ENCODE assay signal across 16 mouse cellular contexts in the genomic region with DNA sequence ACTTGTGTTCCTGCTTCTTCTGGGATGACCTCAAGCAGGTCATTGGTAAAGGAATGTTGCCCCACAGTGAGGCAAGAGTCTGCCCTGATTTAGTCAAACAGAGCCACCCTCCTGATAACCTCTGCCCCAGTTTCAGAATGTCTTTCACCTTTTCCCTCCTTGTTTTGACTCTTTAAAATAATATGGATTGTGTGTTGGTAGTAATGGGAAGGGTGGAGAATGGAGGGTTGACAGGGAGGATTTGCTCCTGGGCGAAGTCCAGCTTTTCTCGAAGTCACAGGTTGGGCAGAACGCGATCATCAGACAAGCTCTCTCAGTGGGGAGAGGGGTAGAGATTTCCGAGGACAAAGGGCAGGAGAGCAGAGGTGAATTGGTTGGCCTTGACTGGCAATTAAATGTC. TPM values are rescaled to one million over a fixed set of nuclear protein-coding genes. Genes with fewer than 3 reads are reported as not detected.
A peak's percentile ranks its signal among the peaks of the same experiment; 100 is the strongest.
DNase-seq lines count a peak whose midpoint lies in the region; ATAC-seq lines count a peak whose summit lies in the region.
"Had no signal": no experiment of that assay in that cellular context is flagged by ENCODE, and none has a peak within 500 bp of the region (broad histone marks: within the 10 kb centered on the region; RNA-seq: fewer than 3 reads in every experiment).

No protein-coding gene starts in this region.

- H3K4me1 ChIP-seq in limb, embryonic 11.5 days (ENCODE audit: control insufficient read depth, insufficient read depth, low read length): peaks cover 3% of the 10 kb centered on the region; the same call in 1 of the 2 replicates
- H3K4me1 ChIP-seq in limb, embryonic 10.5 days: peaks cover 7% of the 10 kb centered on the region; the same call in 1 of the 2 replicates
- no peaks in the 10 kb centered on the region for H3K4me1 ChIP-seq in intestine, embryonic 15.5 days (replicated peaks)
- H3K4me1 ChIP-seq in liver, embryonic 16.5 days (ENCODE audit: control insufficient read depth, low read depth, low read length): peaks cover 3% of the 10 kb centered on the region; the same call in 1 of the 2 replicates
- H3K4me1 ChIP-seq in forebrain, embryonic 14.5 days (ENCODE audit: control insufficient read depth, insufficient read depth, low read length): 0 out of 2 replicates have a peak, but pooled peaks cover 3% of the 10 kb centered on the region
- H3K4me1 ChIP-seq: hindbrain, embryonic 15.5 days; midbrain, embryonic 12.5 days had no signal

- no peak overlapping the region for H3K27ac ChIP-seq in limb, embryonic 11.5 days (replicated peaks; ENCODE audit: low read depth, low read length)
- H3K27ac ChIP-seq in limb, embryonic 10.5 days: no peak overlapping the region
- H3K27ac ChIP-seq in intestine, embryonic 15.5 days: no peak overlapping the region
- peak overlapping the region; percentile 63; the same call in 1 of the 2 replicates for H3K27ac ChIP-seq in liver, embryonic 16.5 days (ENCODE audit: low read length)
- H3K27ac ChIP-seq in forebrain, embryonic 14.5 days (ENCODE audit: low read depth, low read length): no peak overlapping the region
- H3K27ac ChIP-seq: embryonic facial prominence, embryonic 12.5 days; hindbrain, embryonic 15.5 days; limb, embryonic 13.5 days; midbrain, embryonic 12.5 days had no signal

- DNase-seq in limb, embryonic 11.5 days (ENCODE audit: low spot score): peak; percentile 15
- no peak for DNase-seq in limb, embryonic 10.5 days (ENCODE audit: low spot score)
- DNase-seq in kidney, postnatal 10 days: peak; percentile 42
- no peak for DNase-seq in forebrain, embryonic 14.5 days (ENCODE audit: low spot score)
- no peak for DNase-seq in gastrocnemius, postnatal 25 days
- DNase-seq in adipocyte (ENCODE audit: low spot score): no peak
- DNase-seq: cerebellum, postnatal 36 days; gastrocnemius, postnatal 10 days; heart, postnatal 10 days; lung, postnatal 36 days had no signal

- H3K4me2 ChIP-seq in limb, embryonic 11.5 days (ENCODE audit: low read depth, severe bottlenecking): no peak overlapping the region
- H3K4me2 ChIP-seq in intestine, embryonic 15.5 days (replicated peaks): no peak overlapping the region
- no peak overlapping the region for H3K4me2 ChIP-seq in liver, embryonic 16.5 days (ENCODE audit: low read depth, low read length)
- no peak overlapping the region for H3K4me2 ChIP-seq in forebrain, embryonic 14.5 days (ENCODE audit: low read length)
- H3K4me2 ChIP-seq: embryonic facial prominence, embryonic 12.5 days; hindbrain, embryonic 15.5 days; limb, embryonic 13.5 days; midbrain, embryonic 12.5 days had no signal

- H3K4me3 ChIP-seq in limb, embryonic 11.5 days (ENCODE audit: low read depth, low read length): no peak overlapping the region
- H3K4me3 ChIP-seq in limb, embryonic 10.5 days: no peak overlapping the region
- H3K4me3 ChIP-seq in intestine, embryonic 15.5 days (replicated peaks): no peak overlapping the region
- H3K4me3 ChIP-seq in liver, embryonic 16.5 days (ENCODE audit: low read depth, low read length): no peak overlapping the region
- no peak overlapping the region for H3K4me3 ChIP-seq in forebrain, embryonic 14.5 days (ENCODE audit: low read depth, low read length)
- H3K4me3 ChIP-seq: embryonic facial prominence, embryonic 12.5 days; hindbrain, embryonic 15.5 days; limb, embryonic 13.5 days; midbrain, embryonic 12.5 days had no signal

- 70% methylated on average over 5 of the region's 5 CpGs for WGBS in limb, embryonic 11.5 days
- 75% methylated on average over 5 of the region's 5 CpGs for WGBS in limb, embryonic 10.5 days
- WGBS in intestine, embryonic 15.5 days: 31% methylated on average over 5 of the region's 5 CpGs
- WGBS in liver, embryonic 16.5 days (ENCODE audit: insufficient replicate concordance): 52% methylated on average over 5 of the region's 5 CpGs
- WGBS in forebrain, embryonic 14.5 days: 44% methylated on average over 5 of the region's 5 CpGs

- H3K27me3 ChIP-seq in limb, embryonic 11.5 days (ENCODE audit: control insufficient read depth, insufficient read depth, low read length): no peaks in the 10 kb centered on the region
- H3K27me3 ChIP-seq in limb, embryonic 10.5 days (ENCODE audit: low read depth, poor library complexity, severe bottlenecking): no peaks in the 10 kb centered on the region
- no peaks in the 10 kb centered on the region for H3K27me3 ChIP-seq in intestine, embryonic 15.5 days (replicated peaks)
- no peaks in the 10 kb centered on the region for H3K27me3 ChIP-seq in liver, embryonic 16.5 days (ENCODE audit: control insufficient read depth, insufficient read depth, low read depth, low read length)
- H3K27me3 ChIP-seq in forebrain, embryonic 14.5 days (replicated peaks; ENCODE audit: control insufficient read depth, insufficient read depth, low read length): no peaks in the 10 kb centered on the region
- H3K27me3 ChIP-seq: embryonic facial prominence, embryonic 12.5 days; hindbrain, embryonic 15.5 days; limb, embryonic 13.5 days; midbrain, embryonic 12.5 days had no signal

- no peaks in the 10 kb centered on the region for H3K36me3 ChIP-seq in limb, embryonic 11.5 days (ENCODE audit: control insufficient read depth, insufficient read depth, low read length)
- H3K36me3 ChIP-seq in limb, embryonic 10.5 days: no peaks in the 10 kb centered on the region
- no peaks in the 10 kb centered on the region for H3K36me3 ChIP-seq in intestine, embryonic 15.5 days
- H3K36me3 ChIP-seq in liver, embryonic 16.5 days (ENCODE audit: control insufficient read depth, insufficient read depth): no peaks in the 10 kb centered on the region
- no peaks in the 10 kb centered on the region for H3K36me3 ChIP-seq in forebrain, embryonic 14.5 days (ENCODE audit: control insufficient read depth, insufficient read depth, low read length)
- H3K36me3 ChIP-seq: embryonic facial prominence, embryonic 12.5 days; hindbrain, embryonic 15.5 days; limb, embryonic 13.5 days; midbrain, embryonic 12.5 days had no signal

- no peak overlapping the region for H3K9ac ChIP-seq in limb, embryonic 11.5 days (ENCODE audit: low read length)
- H3K9ac ChIP-seq in intestine, embryonic 15.5 days: no peak overlapping the region
- no peak overlapping the region for H3K9ac ChIP-seq in liver, embryonic 16.5 days (ENCODE audit: low read depth, low read length)
- no peak overlapping the region for H3K9ac ChIP-seq in forebrain, embryonic 14.5 days (ENCODE audit: low read length)
- H3K9ac ChIP-seq: embryonic facial prominence, embryonic 12.5 days; hindbrain, embryonic 15.5 days; limb, embryonic 13.5 days; midbrain, embryonic 12.5 days had no signal

- no peak for ATAC-seq in limb, embryonic 11.5 days (ENCODE audit: insufficient number of reproducible peaks, low FRiP score, low TSS enrichment, low read depth)
- peak; percentile 75 for ATAC-seq in intestine, embryonic 15.5 days
- peak; percentile 75 for ATAC-seq in liver, embryonic 16.5 days (ENCODE audit: low read depth)
- ATAC-seq in forebrain, embryonic 14.5 days: no peak

- H3K9me3 ChIP-seq in limb, embryonic 11.5 days (ENCODE audit: control insufficient read depth, low read length): no peaks in the 10 kb centered on the region
- H3K9me3 ChIP-seq in limb, embryonic 10.5 days (replicated peaks): no peaks in the 10 kb centered on the region
- no peaks in the 10 kb centered on the region for H3K9me3 ChIP-seq in intestine, embryonic 15.5 days
- no peaks in the 10 kb centered on the region for H3K9me3 ChIP-seq in liver, embryonic 16.5 days (replicated peaks; ENCODE audit: control insufficient read depth, low read length)
- no peaks in the 10 kb centered on the region for H3K9me3 ChIP-seq in forebrain, embryonic 14.5 days (replicated peaks; ENCODE audit: control insufficient read depth, low read length)
- H3K9me3 ChIP-seq: embryonic facial prominence, embryonic 12.5 days; hindbrain, embryonic 15.5 days; limb, embryonic 13.5 days; midbrain, embryonic 12.5 days had no signal

RNA-seq across cellular contexts. Expression of a gene that starts 52.2 kb away (rescaled TPM):
- 47.1 and 48.0 TPM in 2 replicates for polyA plus RNA-seq in limb, embryonic 11.5 days (2014; fragmentation: Nextera tagmentation; extraction: Ambion mirVana)
- 32.1 and 42.8 TPM in 2 replicates for polyA plus RNA-seq in limb, embryonic 10.5 days (2016; fragmentation: Nextera tagmentation; extraction: Ambion mirVana)
- polyA plus RNA-seq in intestine, embryonic 15.5 days (2015; fragmentation: Nextera tagmentation; extraction: Ambion mirVana): 59.4 and 61.7 TPM in 2 replicates
- polyA plus RNA-seq in liver, embryonic 16.5 days (2015; fragmentation: Nextera tagmentation; extraction: Ambion mirVana): 28.4 and 29.5 TPM in 2 replicates
- 63.8 and 73.1 TPM in 2 replicates for polyA plus RNA-seq in forebrain, embryonic 14.5 days (2014; fragmentation: Nextera tagmentation; extraction: Ambion mirVana)
- total RNA-seq in gastrocnemius, postnatal 25 days (2021): 10 to 100 TPM; 40.1 to 42.3 TPM

Comparison
In these comparisons a context has a peak if more than half of its experiments do, and no peak if none do; other contexts are left out.
1. DNase-seq: peak in limb, embryonic 11.5 days (single experiment) and kidney, postnatal 10 days (single experiment); none in limb, embryonic 10.5 days (single experiment), forebrain, embryonic 14.5 days (single experiment), gastrocnemius, postnatal 25 days (single experiment) and adipocyte (single experiment).
2. ATAC-seq: peak in intestine, embryonic 15.5 days (single experiment) and liver, embryonic 16.5 days (single experiment); none in limb, embryonic 11.5 days (single experiment) and forebrain, embryonic 14.5 days (single experiment).